ENCODE assay signal across 13 mouse cellular contexts in the genomic region with DNA sequence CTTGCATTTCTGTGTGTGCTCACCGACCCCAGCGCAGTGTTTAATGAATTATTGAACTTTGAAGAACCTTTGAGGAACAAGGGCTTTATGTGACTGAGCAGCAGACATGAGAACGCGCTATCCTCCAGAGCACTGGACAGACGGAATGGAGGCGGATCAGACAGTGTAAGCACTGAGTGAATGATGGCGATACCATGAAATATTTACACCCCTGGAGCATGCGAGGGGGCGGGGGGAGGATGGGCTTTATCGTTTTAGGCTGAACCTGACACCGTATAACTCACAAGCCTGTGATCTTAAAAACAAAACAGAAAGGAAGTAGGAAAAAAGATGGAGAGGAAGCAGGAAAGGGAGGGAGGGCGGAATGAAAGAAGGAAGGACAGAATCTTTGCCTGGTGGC. TPM values are rescaled to one million over a fixed set of nuclear protein-coding genes. Genes with fewer than 3 reads are reported as not detected.
DNase-seq lines count a peak whose midpoint lies in the region; ATAC-seq and TF ChIP-seq lines count a peak whose summit lies in the region.
"Had no signal": no experiment of that assay in that cellular context is flagged by ENCODE, and none has a peak within 500 bp of the region (broad histone marks: within the 10 kb centered on the region; RNA-seq: fewer than 3 reads in every experiment).

No protein-coding gene starts in this region.

- ATAC-seq in heart, embryonic 11.5 days (replicated peaks; ENCODE audit: insufficient number of reproducible peaks, low FRiP score, low TSS enrichment), result no peak
- peak; percentile 81 for ATAC-seq in lung, embryonic 14.5 days (ENCODE audit: insufficient read depth)
- ATAC-seq in intestine, embryonic 15.5 days, result peak; percentile 51; the same call in 1 of the 2 replicates
- ATAC-seq in midbrain, embryonic 15.5 days (replicated peaks), result 0 out of 2 replicates have a peak, but pooled peaks have one; percentile 48
- no peak for ATAC-seq in activated CD4-positive, CD25-positive, alpha-beta regulatory T cell, adult 4 months
- ATAC-seq: Patski had no signal

- 45% methylated on average over 12 of the region's 12 CpGs for WGBS in heart, embryonic 11.5 days (ENCODE audit: insufficient replicate concordance)
- WGBS in lung, embryonic 14.5 days, result 7% methylated on average over 12 of the region's 12 CpGs
- WGBS in intestine, embryonic 15.5 days, result 22% methylated on average over 12 of the region's 12 CpGs
- WGBS in midbrain, embryonic 15.5 days, result 44% methylated on average over 12 of the region's 12 CpGs

- H3K4me2 ChIP-seq in heart, embryonic 11.5 days, result peak overlapping the region; percentile 41
- peak overlapping the region; percentile 43 for H3K4me2 ChIP-seq in lung, embryonic 14.5 days
- H3K4me2 ChIP-seq in intestine, embryonic 15.5 days (replicated peaks), result peak overlapping the region; percentile 11; the same call in 1 of the 2 replicates
- no peak overlapping the region for H3K4me2 ChIP-seq in midbrain, embryonic 15.5 days

- no peaks in the 10 kb centered on the region for H3K27me3 ChIP-seq in heart, embryonic 11.5 days (ENCODE audit: control insufficient read depth, insufficient read depth, low read length)
- H3K27me3 ChIP-seq in lung, embryonic 14.5 days (ENCODE audit: insufficient read depth, low read length), result no peaks in the 10 kb centered on the region
- H3K27me3 ChIP-seq in intestine, embryonic 15.5 days (replicated peaks), result no peaks in the 10 kb centered on the region
- peaks cover 6% of the 10 kb centered on the region; the same call in 1 of the 2 replicates for H3K27me3 ChIP-seq in midbrain, embryonic 15.5 days (replicated peaks)
- H3K27me3 ChIP-seq: Patski had no signal

- TF ChIP-seq CTCF in lung, embryonic 14.5 days (IDR thresholded peaks at IDR 0.05; ENCODE audit: low read depth), result no peak

- no peak overlapping the region for H3K4me3 ChIP-seq in heart, embryonic 11.5 days (ENCODE audit: low read depth, low read length)
- H3K4me3 ChIP-seq in lung, embryonic 14.5 days (ENCODE audit: low read depth, low read length), result no peak overlapping the region; the same call in 1 of the 2 replicates
- H3K4me3 ChIP-seq in intestine, embryonic 15.5 days (replicated peaks), result no peak overlapping the region
- H3K4me3 ChIP-seq in midbrain, embryonic 15.5 days, result no peak overlapping the region
- H3K4me3 ChIP-seq: myocyte had no signal

- H3K27ac ChIP-seq in heart, embryonic 11.5 days (ENCODE audit: low read depth, low read length), result no peak overlapping the region
- peak overlapping the region; percentile 42; the same call in 1 of the 2 replicates for H3K27ac ChIP-seq in lung, embryonic 14.5 days (ENCODE audit: low read depth)
- no peak overlapping the region for H3K27ac ChIP-seq in intestine, embryonic 15.5 days
- 0 out of 2 replicates have a peak overlapping the region, but pooled peaks have one; percentile 12 for H3K27ac ChIP-seq in midbrain, embryonic 15.5 days

- no peaks in the 10 kb centered on the region for H3K36me3 ChIP-seq in heart, embryonic 11.5 days (ENCODE audit: control insufficient read depth, insufficient read depth, low read length)
- H3K36me3 ChIP-seq in lung, embryonic 14.5 days (ENCODE audit: insufficient read depth), result no peaks in the 10 kb centered on the region
- H3K36me3 ChIP-seq in intestine, embryonic 15.5 days, result no peaks in the 10 kb centered on the region
- H3K36me3 ChIP-seq in midbrain, embryonic 15.5 days (replicated peaks), result no peaks in the 10 kb centered on the region

- no peak overlapping the region for H3K9ac ChIP-seq in heart, embryonic 11.5 days (ENCODE audit: low read depth, low read length)
- no peak overlapping the region for H3K9ac ChIP-seq in lung, embryonic 14.5 days
- no peak overlapping the region for H3K9ac ChIP-seq in intestine, embryonic 15.5 days
- H3K9ac ChIP-seq in midbrain, embryonic 15.5 days, result no peak overlapping the region

- peaks cover 55% of the 10 kb centered on the region for H3K4me1 ChIP-seq in heart, embryonic 11.5 days (ENCODE audit: control insufficient read depth, insufficient read depth, low read length)
- H3K4me1 ChIP-seq in lung, embryonic 14.5 days (ENCODE audit: insufficient read depth), result peaks cover 24% of the 10 kb centered on the region; the same call in 1 of the 2 replicates
- peaks cover 17% of the 10 kb centered on the region; the same call in 1 of the 2 replicates for H3K4me1 ChIP-seq in intestine, embryonic 15.5 days (replicated peaks)
- peaks cover 24% of the 10 kb centered on the region for H3K4me1 ChIP-seq in midbrain, embryonic 15.5 days

- no peak for DNase-seq in heart, adult 8-10 months (ENCODE audit: low spot score)
- DNase-seq in lung, embryonic 14.5 days, result peak; percentile 43
- DNase-seq in lung, postnatal 25 days (ENCODE audit: low spot score), result no peak
- DNase-seq in cerebellum, adult 11 months, result no peak
- DNase-seq: cerebellum, adult 9-11 months; kidney, postnatal 10 days; thymus, postnatal 25 days had no signal

- no peaks in the 10 kb centered on the region for H3K9me3 ChIP-seq in heart, embryonic 11.5 days (replicated peaks; ENCODE audit: control insufficient read depth, low read length)
- no peaks in the 10 kb centered on the region for H3K9me3 ChIP-seq in lung, embryonic 14.5 days (ENCODE audit: low read depth, low read length)
- H3K9me3 ChIP-seq in intestine, embryonic 15.5 days, result no peaks in the 10 kb centered on the region
- H3K9me3 ChIP-seq in midbrain, embryonic 15.5 days, result no peaks in the 10 kb centered on the region

RNA-seq across cellular contexts. Expression of a gene that starts 57.6 kb away (rescaled TPM):
- 70.1 and 81.9 TPM in 2 replicates for polyA plus RNA-seq in heart, embryonic 11.5 days (2014; fragmentation: Nextera tagmentation; extraction: Ambion mirVana)
- total RNA-seq in heart, adult 8-10 months (2022), result 10 to 100 TPM; 59.3 to 70.7 (median 65.1) TPM
- 104 and 109 TPM in 2 replicates for polyA plus RNA-seq in lung, embryonic 14.5 days (2014; fragmentation: Nextera tagmentation; extraction: Ambion mirVana)
- 55.3 and 59.7 TPM in 2 replicates for polyA plus RNA-seq in intestine, embryonic 15.5 days (2015; fragmentation: Nextera tagmentation; extraction: Ambion mirVana)
- polyA plus RNA-seq in midbrain, embryonic 15.5 days (2015; fragmentation: Nextera tagmentation; extraction: Ambion mirVana), result 167 and 176 TPM in 2 replicates
- 10 to 100 TPM; 58.0 to 63.8 TPM for polyA plus RNA-seq in activated CD4-positive, CD25-positive, alpha-beta regulatory T cell, adult 4 months (2017; shearing (Covaris generic))

RNA-seq across cellular contexts. Expression of a gene that starts 57.8 kb away (rescaled TPM):
- polyA plus RNA-seq in heart, embryonic 11.5 days (2014; fragmentation: Nextera tagmentation; extraction: Ambion mirVana), result 8.0 and 9.6 TPM in 2 replicates
- 1 to 10 TPM; 3.4 to 5.3 (median 4.2) TPM for total RNA-seq in heart, adult 8-10 months (2022)
- polyA plus RNA-seq in lung, embryonic 14.5 days (2014; fragmentation: Nextera tagmentation; extraction: Ambion mirVana), result 10.4 and 11.6 TPM in 2 replicates
- 6.2 and 9.3 TPM in 2 replicates for polyA plus RNA-seq in intestine, embryonic 15.5 days (2015; fragmentation: Nextera tagmentation; extraction: Ambion mirVana)
- polyA plus RNA-seq in midbrain, embryonic 15.5 days (2015; fragmentation: Nextera tagmentation; extraction: Ambion mirVana), result 12.6 and 12.9 TPM in 2 replicates
- polyA plus RNA-seq in activated CD4-positive, CD25-positive, alpha-beta regulatory T cell, adult 4 months (2017; shearing (Covaris generic)), result 1 to 10 TPM in 1 of 2 experiments, under 1 TPM in 1; 0.42 to 1.9 TPM

Comparison
In these comparisons a context has a peak if more than half of its experiments do, and no peak if none do; other contexts are left out.
1. ATAC-seq: peak in lung, embryonic 14.5 days (single experiment), intestine, embryonic 15.5 days (single experiment) and midbrain, embryonic 15.5 days (single experiment); none in heart, embryonic 11.5 days (single experiment) and activated CD4-positive, CD25-positive, alpha-beta regulatory T cell, adult 4 months (single experiment).
2. H3K27ac ChIP-seq: peak in lung, embryonic 14.5 days (single experiment) and midbrain, embryonic 15.5 days (single experiment); none in heart, embryonic 11.5 days (single experiment) and intestine, embryonic 15.5 days (single experiment).